Mouse (Mus musculus) adrenal gland (tissue): ENCODE measurements around the gene Rgl2.
"Not testable (repeated sequence)": the region's sequence is repeated elsewhere in the genome, so short reads cannot be mapped to it uniquely, and the experiment has no call there.

Source experiments
- intact Hi-C: fragments of 180-260 bp; cut with DNase I; formaldehyde crosslinking; loops from one replicate; pipeline ENCODE4 v1.15.1; 2025
- microRNA-seq, 2 experiments: library from miRNA; unstranded; fragments of <30 nt; microRNA quantifications; one replicate each; pipeline ENCODE4; 2019

The Rgl2 gene

DNA sequence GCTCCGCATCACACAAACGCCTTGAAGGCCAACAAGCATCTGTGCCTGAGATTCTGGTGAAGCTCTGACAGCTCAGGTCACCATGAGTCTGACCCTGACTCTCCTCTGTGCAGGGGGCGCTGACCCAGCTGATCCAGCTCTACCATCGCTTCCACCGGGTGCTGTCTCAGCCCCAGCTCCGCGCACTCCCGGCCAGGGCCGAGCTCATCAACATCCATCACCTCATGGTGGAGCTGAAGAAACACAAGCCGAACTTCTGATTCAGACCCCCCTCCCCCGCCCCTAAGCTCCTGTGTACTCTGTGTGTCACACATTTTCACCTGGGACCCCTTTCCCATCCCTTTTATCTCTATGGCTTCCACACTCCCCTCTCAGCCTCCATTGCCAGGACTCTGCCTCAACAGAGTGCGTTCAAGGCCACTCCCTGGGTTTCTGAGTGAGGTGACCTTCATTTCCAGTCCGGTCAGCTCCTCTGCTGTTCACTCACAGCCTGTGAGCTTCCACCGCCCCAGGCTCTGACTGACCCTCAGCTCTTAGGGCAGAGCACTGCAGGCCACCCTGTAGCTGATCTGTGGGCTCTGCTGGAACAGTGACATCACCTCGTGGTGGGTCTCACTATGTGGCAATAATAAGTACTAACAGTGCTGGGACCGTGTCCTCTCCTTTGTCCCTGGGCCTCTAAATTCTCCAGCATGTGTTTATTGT, 36.7 kb downstream of the Rgl2 start:
- intact Hi-C loops, result loop anchor here (1.0 kb wide), 1 partner anchor 1336 kb away; no protein-coding TSS in a partner anchor

DNA sequence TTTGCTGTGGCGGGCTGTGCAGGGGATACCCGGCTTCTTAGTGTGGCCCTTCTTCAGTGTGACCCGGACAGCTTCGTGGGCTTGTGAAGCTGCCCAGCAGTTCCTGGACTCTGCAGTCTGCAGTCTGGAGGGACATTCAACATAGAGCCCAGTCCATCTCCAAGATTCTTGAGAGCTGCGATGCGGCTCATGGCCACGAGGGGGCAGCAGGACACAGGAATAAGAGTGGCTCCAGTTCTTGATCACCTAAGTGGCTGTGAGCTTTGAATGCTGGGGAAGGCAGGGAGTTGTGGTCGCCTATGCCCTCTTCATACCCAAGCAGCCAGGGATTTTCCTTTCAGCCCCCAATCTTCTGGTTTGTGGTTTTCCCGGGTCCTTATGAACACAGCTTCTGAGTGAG, 39.1 kb downstream of the Rgl2 start:
- intact Hi-C loops, result no loop called here

DNA sequence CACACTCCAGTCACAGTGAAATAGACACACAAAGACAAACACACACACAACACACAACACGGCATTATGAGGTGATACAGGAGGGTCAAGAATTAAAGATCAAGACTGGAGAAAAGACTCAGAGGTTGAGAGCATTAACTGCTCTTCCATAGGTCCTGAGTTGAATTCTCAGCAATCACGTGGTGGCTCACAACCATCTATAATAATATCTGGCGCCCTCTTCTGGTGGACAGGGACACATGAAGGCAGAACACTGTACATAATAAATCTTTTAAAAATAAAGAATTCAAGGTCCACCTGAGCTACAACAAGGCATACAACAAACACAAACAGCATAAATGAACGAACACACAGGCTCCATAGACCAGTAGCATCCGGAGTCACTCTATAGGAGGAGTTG, 39.6 kb downstream of the Rgl2 start:
- intact Hi-C loops, result no loop called here

DNA sequence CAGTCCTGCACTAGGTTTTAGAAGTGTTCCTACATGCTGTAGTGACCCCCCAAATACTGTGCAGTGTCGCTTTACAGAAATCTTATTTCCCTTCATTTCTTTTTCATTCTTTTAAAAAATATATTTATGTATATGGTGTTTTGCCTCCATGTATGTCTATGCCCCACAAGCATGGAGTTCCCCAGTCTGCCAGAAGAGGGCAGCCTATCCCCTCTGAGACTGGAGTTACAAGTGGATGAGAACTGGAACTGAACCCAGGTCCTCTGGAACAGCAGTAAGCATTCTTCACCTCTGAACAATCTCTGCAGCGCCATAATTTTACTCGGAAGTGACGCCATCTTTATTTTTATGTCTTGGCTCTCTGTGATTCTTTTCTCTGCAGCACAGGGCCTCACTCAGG, 40.1 kb downstream of the Rgl2 start:
- intact Hi-C loops, result no loop called here

DNA sequence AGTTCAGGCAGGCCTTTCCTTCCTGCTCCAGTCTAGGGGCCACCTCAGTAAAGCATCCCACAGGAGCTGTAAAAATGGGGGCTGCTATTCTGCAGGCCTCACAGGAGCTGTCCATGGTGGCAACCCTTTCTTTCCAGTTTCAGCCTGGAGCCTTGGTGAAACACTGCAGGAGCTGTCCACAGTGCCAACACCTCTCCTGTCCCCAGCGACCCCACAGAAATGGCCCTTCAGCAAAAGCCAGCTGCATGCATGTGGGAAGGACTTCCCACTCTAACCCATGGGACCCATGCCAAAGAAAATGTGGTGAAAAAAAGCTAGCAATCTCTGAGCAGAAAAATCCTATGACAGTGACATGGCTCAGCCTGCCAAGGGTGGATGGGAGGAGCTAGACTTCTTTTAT, 43.3 kb downstream of the Rgl2 start:
- intact Hi-C loops, result loop anchor here (2.0 kb wide), 1 partner anchor 1298 kb away; no protein-coding TSS in a partner anchor

DNA sequence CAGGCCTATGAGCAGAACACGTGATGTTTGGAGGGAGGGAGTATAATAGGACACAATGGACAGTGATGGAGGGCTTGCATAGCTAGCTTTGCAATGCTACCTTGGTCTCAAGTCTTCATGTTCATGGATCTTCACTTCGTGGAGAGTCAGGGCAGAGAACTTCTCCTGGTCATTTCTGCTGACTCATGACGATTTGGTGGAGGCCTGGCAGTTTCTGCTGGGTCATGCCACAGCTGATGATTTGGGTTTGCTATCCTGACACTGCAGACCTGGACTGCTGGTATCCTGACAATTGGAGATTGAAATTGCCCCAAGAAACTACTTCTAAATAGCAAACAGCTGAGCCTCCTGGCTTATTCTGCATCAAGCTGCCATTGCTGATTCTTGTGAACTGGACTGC, 44.2 kb downstream of the Rgl2 start:
- intact Hi-C loops, result loop anchor here (2.0 kb wide), 1 partner anchor 1297 kb away; no protein-coding TSS in a partner anchor

DNA sequence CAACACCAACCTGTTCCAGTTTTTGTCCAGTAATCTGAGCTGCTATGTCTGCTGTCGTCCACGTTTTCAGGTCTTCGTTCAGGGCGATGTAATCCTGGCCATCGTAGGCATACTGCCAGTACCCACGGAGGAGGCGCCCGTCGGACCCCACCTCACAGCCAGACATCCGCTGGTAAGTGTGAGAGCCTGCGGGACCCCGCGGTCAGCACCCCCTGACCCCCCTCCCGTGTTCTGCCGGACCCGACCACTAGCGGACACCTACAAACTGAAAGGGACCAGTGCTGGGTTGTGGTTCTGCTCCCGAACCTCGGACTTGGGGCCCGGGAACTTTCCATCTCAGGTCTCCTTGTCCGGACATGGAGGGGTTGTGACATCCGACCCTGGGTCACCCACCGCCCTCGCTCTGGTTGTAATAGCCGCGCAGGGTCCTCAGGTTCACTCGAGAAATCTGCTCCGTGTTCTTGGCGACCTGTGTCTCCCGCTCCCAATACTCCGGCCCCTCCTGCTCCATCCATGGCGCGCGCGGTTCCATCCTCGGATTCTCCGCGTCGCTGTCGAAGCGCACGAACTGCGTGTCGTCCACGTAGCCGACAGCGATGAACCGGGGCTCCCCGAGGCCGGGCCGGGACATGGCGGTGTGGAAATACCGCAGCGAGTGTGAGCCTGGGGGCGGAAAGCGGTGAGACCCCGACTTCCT, 48.7 kb downstream of the Rgl2 start:
- intact Hi-C loops, result no loop called here

DNA sequence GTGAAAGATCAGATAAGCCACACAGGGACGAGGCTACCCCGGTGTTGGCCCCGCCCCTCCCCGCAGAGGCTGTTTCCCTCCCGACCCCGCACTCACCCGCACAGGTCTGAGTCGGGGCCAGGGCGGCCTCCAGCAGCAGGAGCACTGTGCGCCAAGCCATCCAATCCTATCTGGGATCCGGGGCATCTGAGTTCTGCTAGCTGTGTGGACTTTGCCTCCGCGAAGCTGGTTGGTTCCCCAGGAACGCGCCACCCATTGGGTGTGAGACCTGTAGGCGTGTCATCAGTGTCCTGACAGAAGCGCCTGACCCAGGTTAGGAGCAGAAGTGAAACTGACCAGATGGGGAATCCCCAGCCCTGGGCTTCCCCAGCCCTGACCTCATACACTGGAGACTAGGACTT, 49.3 kb downstream of the Rgl2 start:
- intact Hi-C loops, result no loop called here

DNA sequence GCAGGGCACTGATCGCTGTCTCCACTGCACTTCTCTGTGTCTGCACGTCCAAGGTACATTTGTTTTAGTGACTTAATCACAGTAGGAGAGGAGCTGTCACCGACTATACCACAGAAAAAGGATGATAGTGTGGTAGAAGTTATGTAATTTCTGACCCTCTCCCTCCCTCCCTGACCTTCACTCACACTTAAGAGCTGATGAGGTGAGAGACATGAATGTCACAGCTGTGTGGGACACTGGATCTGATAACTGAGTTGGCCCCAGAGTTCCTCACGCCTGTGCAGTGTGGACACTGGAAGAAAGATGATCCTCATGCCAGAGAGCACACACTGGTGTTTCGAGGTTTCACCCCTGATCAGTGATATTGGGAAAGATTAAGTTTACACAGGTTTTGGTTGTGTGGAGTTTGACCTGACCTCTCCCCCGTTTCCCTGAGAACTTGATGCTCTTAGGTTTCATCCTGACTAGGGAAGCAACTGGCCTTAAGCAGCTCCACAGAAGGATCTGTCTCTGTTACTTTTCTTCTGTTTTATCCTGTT, 50.2 kb downstream of the Rgl2 start:
- intact Hi-C loops, result no loop called here

DNA sequence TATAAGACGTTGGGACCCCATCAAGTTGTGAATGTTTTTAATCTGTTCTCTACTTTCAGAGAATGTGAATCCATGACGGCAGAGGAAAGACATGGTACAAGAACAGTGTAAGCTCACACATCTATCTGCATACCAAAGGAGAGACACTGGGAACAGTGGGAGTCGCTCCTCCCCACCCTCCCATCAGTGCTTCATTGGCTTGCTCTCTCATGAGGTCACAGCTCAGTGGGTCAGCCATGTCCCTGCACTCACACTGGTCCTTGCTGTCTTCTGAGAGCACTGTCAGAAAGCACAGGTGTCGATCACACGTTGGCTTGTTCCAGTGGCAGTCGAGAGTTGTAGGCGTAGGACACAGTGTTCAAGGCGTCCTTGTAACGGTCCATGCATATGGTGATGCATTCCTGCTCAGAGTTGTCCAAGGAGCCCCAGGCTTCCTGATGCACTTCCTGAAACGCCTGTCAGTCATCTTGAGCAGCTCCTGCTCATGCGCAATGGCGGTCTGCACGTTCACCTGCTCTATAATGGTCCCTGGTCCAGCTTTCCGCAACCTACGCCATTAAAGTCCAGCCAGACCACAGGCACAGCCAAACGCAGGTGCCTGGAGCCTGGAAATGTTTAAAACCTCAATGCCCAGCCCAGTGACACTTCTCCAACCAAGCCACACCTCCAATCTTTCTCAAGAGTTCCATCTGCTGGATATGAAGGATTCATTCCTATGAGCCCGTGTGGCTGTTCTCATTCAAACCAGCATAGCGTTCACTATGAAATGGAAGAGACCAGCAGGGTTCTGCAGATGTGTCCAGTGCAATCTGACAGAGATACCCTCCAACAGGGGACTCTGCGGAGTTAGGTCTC, 51.1 kb downstream of the Rgl2 start:
- intact Hi-C loops, result no loop called here

DNA sequence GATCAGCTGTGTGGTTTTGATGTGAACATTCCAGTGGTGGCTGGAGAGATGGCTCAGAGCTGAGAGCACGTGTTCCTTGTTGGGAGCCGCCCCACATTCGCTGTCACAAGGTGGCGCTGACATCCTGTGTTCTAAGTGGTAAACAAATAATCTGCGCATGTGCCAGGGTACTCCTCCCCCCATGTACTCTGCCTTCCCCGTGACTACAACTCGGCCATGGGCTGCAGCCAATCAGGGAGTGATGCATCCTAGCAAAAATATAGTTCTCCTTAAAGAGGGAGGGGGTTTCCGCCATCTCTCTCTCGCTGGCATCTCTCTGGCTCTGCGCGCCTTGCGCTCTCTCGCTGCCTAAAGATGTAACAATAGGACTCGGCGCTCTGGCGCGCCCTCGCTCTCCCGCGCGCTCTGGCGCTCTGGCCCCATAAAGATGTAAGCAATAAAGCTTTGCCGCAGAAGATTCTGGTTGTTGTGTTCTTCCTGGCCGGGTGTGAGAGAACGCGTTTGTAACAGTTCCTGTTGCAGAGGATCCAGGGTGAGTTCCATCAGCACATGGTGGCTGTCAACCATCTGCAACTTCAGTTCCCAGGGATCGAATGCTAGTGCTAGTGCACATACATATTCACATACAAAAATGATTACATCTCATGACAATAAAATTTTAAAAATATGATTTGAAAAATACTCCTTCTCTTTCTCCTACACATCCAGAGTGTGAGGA, 52.0 kb downstream of the Rgl2 start:
- intact Hi-C loops, result not testable (repeated sequence)

DNA sequence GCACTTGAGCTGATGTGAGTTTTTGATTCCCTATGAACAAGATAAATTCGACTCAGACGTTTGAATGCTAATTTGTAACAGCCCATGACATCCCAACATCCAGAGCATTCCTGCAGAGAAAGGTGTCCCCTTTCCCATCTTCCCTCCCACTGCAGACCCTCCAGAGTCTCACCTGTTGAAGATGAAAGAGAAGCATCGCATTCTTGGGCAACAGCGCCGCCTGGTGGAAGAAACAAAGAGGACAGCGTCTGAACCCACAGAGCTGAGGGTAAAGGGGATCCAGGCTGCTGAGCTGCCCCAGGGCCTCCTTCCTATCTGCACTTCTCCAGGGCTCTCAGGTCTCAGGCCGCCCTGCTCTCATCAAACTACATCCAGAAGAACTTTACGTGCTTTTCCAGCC, 52.8 kb downstream of the Rgl2 start:
- intact Hi-C loops, result not testable (repeated sequence)

Small RNA genes within 50 kb of the gene (microRNA-seq; reads per million reads assigned to microRNA genes)
- 0 reads per million in 2 experiments for gene Gm27740
